Mouse (Mus musculus) limb, embryonic 13.5 days (tissue): ENCODE measurements around the gene Acvr1. TPM values are rescaled to one million over a fixed set of nuclear protein-coding genes. Genes with fewer than 3 reads are reported as not detected.
A peak's percentile ranks its signal among the peaks of the same experiment; 100 is the strongest.

Source experiments
- ATAC-seq: fragments of 200-750 bp; cut with Nextera tagmentation; 2 replicates; pipeline ENCODE4 v1.8.0; 2017; ENCODE audit warnings: low read depth, moderate number of reproducible peaks, moderate TSS enrichment; ENCODE audit not compliant: low FRiP score
- H3K27ac ChIP-seq: fragments of 300-500 bp; sonication (generic); 2 replicates; pipeline ENCODE4 v1.5.1; 2015; ENCODE audit warnings: inconsistent platforms, mild to moderate bottlenecking, moderate library complexity
- H3K27me3 ChIP-seq: fragments of 300-500 bp; sonication (generic); 2 replicates; pipeline ENCODE4 v1.6.1; 2015; ENCODE audit warnings: mild to moderate bottlenecking, inconsistent platforms
- H3K36me3 ChIP-seq: fragments of 300-500 bp; sonication (generic); 2 replicates; pipeline ENCODE4 v1.6.1; 2015; ENCODE audit warnings: inconsistent platforms, mild to moderate bottlenecking, moderate library complexity
- H3K4me1 ChIP-seq: fragments of 300-500 bp; sonication (generic); 2 replicates; pipeline ENCODE4 v1.6.1; 2015; ENCODE audit warnings: inconsistent platforms
- H3K4me2 ChIP-seq: fragments of 300-500 bp; sonication (generic); replicated peaks from 2 replicates; pipeline ENCODE4 v1.6.1; 2015; ENCODE audit warnings: inconsistent platforms, mild to moderate bottlenecking, moderate library complexity
- H3K4me3 ChIP-seq: fragments of 300-500 bp; sonication (generic); 2 replicates; pipeline ENCODE4 v1.5.1; 2015; ENCODE audit warnings: moderate library complexity, mild to moderate bottlenecking, inconsistent platforms
- H3K9ac ChIP-seq: fragments of 300-500 bp; sonication (generic); 2 replicates; pipeline ENCODE4 v1.6.1; 2015; ENCODE audit warnings: mild to moderate bottlenecking, inconsistent platforms
- H3K9me3 ChIP-seq: fragments of 300-500 bp; sonication (generic); 2 replicates; pipeline ENCODE4 v1.6.1; 2016; ENCODE audit warnings: inconsistent platforms
- WGBS: fragments of 180-500 bp; shearing (Covaris S2); methylation state at CpG from one replicate; pipeline ENCODE4 v1.1.7; 2015; 5-methylcytosine and 5-hydroxymethylcytosine counted together
- polyA plus RNA-seq: library from polyadenylated mRNA; unstranded; fragments of >200 nt; fragmentation: Nextera tagmentation; extraction: Ambion mirVana; gene quantifications from 2 replicates; pipeline ENCODE4 v1.2.1, GENCODE M21; 2015

Gene Acvr1
- polyA plus RNA-seq, 1 experiment from 2014 or later = 8.6 TPM

DNA sequence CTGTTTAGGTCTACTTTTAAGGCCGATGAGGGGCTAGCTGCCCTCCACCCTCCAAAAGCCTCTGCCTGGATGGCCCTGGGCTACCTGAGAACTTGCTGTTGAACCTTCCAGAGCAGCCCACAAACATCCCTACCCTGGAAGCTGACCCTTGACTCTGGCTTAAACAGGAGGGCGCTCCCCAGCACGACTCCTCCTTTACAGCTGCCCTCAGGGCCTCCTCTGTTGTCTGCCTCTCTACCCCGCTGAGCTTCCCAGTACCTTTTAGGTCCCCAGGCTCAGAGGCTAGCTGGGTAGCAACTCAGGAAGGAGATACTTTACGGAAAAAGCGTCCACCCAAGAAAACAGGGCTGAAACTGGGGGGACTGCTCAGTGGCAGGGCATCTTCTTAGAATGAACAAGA lies 15.1 kb downstream of the Acvr1 start:
- Histone ChIP-seq H3K4me3 (no peak overlapping the region), H3K4me1 (peaks cover 60% of the 10 kb centered on the region), H3K36me3 (no peaks in the 10 kb centered on the region), H3K27me3 (no peaks in the 10 kb centered on the region), H3K4me2 (no peak overlapping the region), H3K27ac (no peak overlapping the region), H3K9me3 (no peaks in the 10 kb centered on the region), H3K9ac (no peak overlapping the region)
- ATAC-seq = no peak
- 29% methylated on average over 6 of the region's 6 CpGs for WGBS

DNA sequence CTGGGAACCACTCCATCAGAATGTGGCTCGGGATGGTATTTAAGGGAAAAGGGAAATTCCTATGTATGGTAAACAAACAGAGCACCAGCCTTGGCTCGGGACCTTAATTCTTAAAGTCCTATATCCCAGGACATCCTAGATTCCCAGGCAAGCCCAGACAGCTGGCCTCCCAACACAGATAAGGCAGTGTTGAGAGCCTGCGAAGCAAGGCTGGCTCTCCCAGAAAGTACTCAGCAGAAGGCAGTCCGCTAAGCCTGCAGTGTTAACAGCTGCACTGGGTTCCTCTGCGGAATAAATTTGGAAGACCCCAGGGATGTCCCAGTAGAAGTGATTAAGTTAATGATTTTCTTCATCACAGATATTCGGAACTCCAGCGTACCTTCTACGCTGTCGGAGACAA lies 16.5 kb downstream of the Acvr1 start:
- no peak for ATAC-seq
- WGBS = 50% methylated on average over 9 of the region's 9 CpGs
- peaks cover 63% of the 10 kb centered on the region for H3K4me1 ChIP-seq

DNA sequence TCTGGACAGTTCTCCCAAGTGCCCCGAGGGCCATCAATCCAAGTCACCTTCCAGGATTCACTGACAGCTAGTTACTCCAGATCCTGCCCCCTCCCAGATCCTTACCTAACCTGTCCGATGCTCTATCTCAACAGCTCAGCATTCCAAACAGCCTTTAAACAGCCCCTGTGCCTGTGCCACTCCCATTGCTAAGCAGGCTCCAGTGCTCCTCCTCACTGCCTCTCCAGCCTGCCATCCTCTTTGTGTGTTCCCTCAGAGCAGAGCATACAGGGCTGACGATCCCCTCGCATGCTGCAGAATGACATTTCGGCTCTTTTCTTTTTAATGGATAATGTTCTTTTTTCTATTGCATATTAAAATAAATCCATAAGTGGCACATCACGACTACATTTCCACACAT lies 17.0 kb downstream of the Acvr1 start:
- ATAC-seq = no peak
- H3K4me2 ChIP-seq = no peak overlapping the region
- no peak overlapping the region for H3K27ac ChIP-seq
- no peaks in the 10 kb centered on the region for H3K27me3 ChIP-seq
- H3K9ac ChIP-seq = no peak overlapping the region
- H3K4me1 ChIP-seq = peaks cover 62% of the 10 kb centered on the region
- H3K36me3 ChIP-seq = no peaks in the 10 kb centered on the region
- WGBS = 55% methylated on average over 6 of the region's 6 CpGs
- H3K4me3 ChIP-seq = no peak overlapping the region
- no peaks in the 10 kb centered on the region for H3K9me3 ChIP-seq

More for the DNA sequence above, 16.5 kb downstream of the Acvr1 start:
- Histone ChIP-seq H3K4me3 (no peak overlapping the region), H3K27ac (no peak overlapping the region), H3K4me2 (peak overlapping the region; percentile 14; the same call in 1 of the 2 replicates), H3K9ac (no peak overlapping the region), H3K27me3 (no peaks in the 10 kb centered on the region), H3K9me3 (no peaks in the 10 kb centered on the region), H3K36me3 (no peaks in the 10 kb centered on the region)

DNA sequence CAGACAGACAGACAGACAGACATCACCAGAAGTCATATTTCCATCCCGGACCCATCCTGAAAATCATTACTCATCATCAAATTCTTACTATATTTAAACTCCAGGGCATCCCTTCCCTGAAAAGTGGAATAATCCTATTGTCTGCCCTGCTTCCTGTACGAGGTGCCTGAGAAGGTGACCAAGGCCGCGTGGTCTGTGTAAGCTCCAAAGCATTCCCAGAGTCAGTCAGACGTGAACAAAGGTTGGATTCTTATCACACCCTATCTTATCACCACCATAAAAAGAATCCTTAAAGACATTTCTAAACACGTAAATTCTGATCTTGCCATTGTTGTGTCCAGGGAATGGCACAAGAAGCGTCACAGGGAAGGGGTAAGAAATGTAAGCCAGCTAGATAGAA lies 18.0 kb downstream of the Acvr1 start:
- Histone ChIP-seq H3K36me3 (no peaks in the 10 kb centered on the region), H3K9me3 (no peaks in the 10 kb centered on the region), H3K9ac (no peak overlapping the region), H3K27me3 (no peaks in the 10 kb centered on the region), H3K27ac (no peak overlapping the region), H3K4me2 (no peak overlapping the region), H3K4me3 (no peak overlapping the region), H3K4me1 (peaks cover 53% of the 10 kb centered on the region)
- ATAC-seq = no peak
- WGBS = 80% methylated on average over 7 of the region's 7 CpGs

DNA sequence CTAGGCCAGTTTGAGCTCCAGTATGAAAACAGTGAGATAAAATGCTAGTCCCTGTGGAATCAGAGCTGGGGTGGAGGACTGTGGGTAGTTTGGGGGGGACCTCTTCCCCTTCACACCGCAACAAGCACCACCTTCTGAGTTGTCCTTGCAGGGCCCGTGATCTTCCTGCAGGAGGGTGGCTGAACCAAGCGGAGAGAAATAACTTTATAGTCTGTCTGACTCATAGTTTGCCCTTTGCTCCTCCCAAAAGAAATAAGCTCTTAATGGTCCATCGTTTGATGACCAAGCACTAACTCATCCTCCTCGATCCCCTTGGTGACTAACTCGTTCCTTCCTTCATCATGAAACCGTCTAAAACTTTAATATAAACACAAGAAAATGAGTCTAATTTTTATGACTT lies 20.7 kb downstream of the Acvr1 start:
- Histone ChIP-seq H3K9ac (no peak overlapping the region), H3K27ac (no peak overlapping the region), H3K9me3 (no peaks in the 10 kb centered on the region), H3K36me3 (no peaks in the 10 kb centered on the region), H3K4me2 (no peak overlapping the region), H3K27me3 (no peaks in the 10 kb centered on the region), H3K4me3 (no peak overlapping the region), H3K4me1 (peaks cover 28% of the 10 kb centered on the region)
- 87% methylated on average over 7 of the region's 7 CpGs for WGBS
- ATAC-seq = no peak

DNA sequence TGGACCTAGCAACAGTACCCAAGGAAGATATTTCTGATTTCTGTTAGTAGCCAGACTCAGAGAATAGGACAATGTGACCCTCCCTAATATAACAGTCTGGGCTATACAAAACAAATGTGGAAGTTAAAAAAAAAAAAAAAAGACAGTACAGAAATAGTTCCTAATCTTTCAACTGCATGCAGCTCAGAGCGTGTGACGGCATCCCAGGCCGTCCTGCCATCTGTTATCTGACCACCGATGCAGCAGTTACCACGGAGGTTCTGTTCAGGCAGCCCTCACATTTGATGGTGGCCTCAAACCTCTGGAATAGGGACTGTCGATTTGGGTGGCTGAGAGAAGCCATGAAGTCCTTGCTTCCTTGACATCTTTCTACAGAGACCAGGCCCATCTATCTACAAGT lies 22.6 kb downstream of the Acvr1 start:
- WGBS = 88% methylated on average over 6 of the region's 6 CpGs
- Histone ChIP-seq H3K9me3 (no peaks in the 10 kb centered on the region), H3K4me3 (no peak overlapping the region), H3K27me3 (no peaks in the 10 kb centered on the region), H3K4me1 (peaks cover 23% of the 10 kb centered on the region), H3K27ac (no peak overlapping the region), H3K9ac (no peak overlapping the region), H3K36me3 (no peaks in the 10 kb centered on the region), H3K4me2 (no peak overlapping the region)
- ATAC-seq = no peak

DNA sequence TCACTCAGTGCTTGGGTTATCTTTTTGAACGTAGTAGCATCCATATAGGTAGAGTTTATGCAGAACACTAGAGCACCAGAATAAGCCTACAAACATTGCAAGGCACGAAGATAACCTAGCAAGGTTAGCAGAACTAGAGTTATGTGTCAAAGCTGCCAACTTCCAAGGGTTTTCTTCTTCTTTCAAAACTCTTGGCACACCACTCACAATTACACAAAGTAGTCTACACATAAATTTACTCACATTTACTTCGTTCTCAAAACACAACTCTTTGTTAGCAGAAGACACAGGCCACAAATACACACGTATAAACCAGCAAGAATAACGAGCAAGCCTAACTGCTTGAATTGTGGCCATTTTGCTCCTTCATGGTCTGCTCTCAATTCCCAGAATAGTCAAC lies 23.7 kb downstream of the Acvr1 start:
- no peak overlapping the region for H3K9ac ChIP-seq
- 81% methylated on average over 5 of the region's 5 CpGs for WGBS

DNA sequence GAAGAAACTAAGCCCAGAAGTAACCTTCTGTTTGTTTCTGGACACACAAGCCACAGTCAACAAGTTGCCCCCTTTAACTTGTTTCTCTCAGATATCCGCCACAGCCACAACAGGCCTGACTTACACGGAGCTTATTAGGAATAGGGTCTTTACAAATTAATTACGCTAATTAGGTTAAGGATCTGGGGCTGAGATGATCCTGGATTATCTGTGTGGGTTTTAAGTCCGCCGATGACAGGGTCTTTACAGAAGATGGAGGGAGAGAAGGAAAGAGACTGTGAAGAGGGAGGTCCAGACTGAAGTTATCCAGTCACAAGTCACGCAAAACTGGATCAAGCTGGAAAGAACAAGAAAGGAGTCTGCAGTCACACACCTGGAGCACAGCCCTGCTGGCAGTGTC lies 28.8 kb downstream of the Acvr1 start:
- Histone ChIP-seq H3K9ac (no peak overlapping the region), H3K27me3 (no peaks in the 10 kb centered on the region), H3K27ac (no peak overlapping the region), H3K36me3 (peaks cover 10% of the 10 kb centered on the region), H3K4me3 (no peak overlapping the region), H3K4me1 (peaks cover 42% of the 10 kb centered on the region), H3K4me2 (no peak overlapping the region), H3K9me3 (no peaks in the 10 kb centered on the region)
- whole genome bisulfite sequencing = 89% methylated on average over 6 of the region's 6 CpGs
- no peak for ATAC-seq

More for the DNA sequence above, 23.7 kb downstream of the Acvr1 start:
- H3K27ac ChIP-seq = no peak overlapping the region
- no peaks in the 10 kb centered on the region for H3K9me3 ChIP-seq
- no peak overlapping the region for H3K4me3 ChIP-seq
- ATAC-seq = no peak
- no peak overlapping the region for H3K4me2 ChIP-seq
- no peaks in the 10 kb centered on the region for H3K27me3 ChIP-seq
- peaks cover 32% of the 10 kb centered on the region for H3K4me1 ChIP-seq
- H3K36me3 ChIP-seq = no peaks in the 10 kb centered on the region

DNA sequence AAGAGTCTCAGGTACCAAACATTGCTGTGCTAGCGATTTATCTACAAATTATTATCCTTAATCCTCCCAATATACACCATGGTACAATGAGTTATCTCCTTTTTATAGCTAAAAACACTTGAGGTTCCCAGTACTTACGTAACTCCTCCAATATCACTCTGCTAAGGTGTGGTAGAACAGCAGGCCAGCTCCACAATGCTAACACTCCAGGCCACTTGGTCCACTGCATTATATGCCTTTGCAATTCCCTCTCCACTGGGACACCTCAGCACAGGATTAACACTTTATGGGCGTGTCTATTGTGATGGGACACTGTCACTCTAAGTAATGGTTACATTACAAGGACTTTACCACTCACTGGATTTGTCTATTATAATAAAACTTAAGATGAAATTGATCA lies 30.2 kb downstream of the Acvr1 start:
- WGBS = 87% methylated on average over 3 of the region's 3 CpGs
- no peak overlapping the region for H3K27ac ChIP-seq
- peaks cover 10% of the 10 kb centered on the region for H3K36me3 ChIP-seq
- no peak overlapping the region for H3K9ac ChIP-seq
- H3K9me3 ChIP-seq = no peaks in the 10 kb centered on the region
- no peaks in the 10 kb centered on the region for H3K27me3 ChIP-seq
- ATAC-seq = no peak
- H3K4me3 ChIP-seq = no peak overlapping the region
- peaks cover 55% of the 10 kb centered on the region for H3K4me1 ChIP-seq
- H3K4me2 ChIP-seq = no peak overlapping the region

DNA sequence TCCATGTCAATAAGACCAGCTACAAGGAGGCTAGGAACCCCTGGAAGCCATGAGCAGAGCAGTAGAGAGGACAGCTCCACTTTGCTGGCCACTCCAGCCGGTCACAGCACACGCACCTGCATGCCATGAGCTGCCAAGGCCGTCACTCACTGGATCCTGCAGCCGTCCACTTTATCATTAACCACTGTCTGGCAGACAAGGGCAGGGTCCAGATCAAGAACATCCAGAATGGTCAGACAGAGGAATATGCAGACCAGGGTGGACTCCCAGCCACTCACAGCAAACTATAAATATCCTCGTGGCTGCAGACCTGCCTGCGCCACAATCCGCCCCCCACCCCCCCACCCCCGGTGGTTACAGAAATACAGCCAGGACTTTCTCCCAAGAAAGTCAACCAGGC lies 31.7 kb downstream of the Acvr1 start:
- Histone ChIP-seq H3K4me3 (no peak overlapping the region), H3K9me3 (no peaks in the 10 kb centered on the region), H3K9ac (no peak overlapping the region), H3K4me2 (no peak overlapping the region), H3K36me3 (peaks cover 10% of the 10 kb centered on the region), H3K4me1 (peaks cover 64% of the 10 kb centered on the region), H3K27ac (no peak overlapping the region), H3K27me3 (no peaks in the 10 kb centered on the region)
- 84% methylated on average over 8 of the region's 8 CpGs for WGBS
- ATAC-seq = no peak

DNA sequence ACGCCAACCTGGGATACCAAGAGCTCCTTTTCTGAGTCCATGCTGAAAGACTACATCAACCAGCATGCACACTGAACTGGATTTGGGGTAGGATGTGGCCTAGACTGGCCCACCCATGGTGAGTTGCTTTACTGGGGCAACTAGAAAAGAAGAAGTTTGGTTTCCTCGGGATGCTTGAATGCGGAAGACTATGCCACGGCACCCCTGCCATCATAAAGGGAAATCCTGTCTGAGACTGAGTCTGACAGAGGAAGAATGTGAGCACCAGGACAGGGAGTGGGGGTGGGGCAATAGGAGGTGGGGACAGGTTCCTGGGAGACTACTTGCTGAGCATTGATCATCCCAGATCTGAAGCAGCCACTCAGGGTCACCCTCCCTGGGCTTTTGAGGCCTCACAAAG lies 32.6 kb downstream of the Acvr1 start:
- no peak for ATAC-seq
- Histone ChIP-seq H3K36me3 (peaks cover 10% of the 10 kb centered on the region), H3K27me3 (no peaks in the 10 kb centered on the region), H3K27ac (peak overlapping the region; percentile 79), H3K4me1 (peaks cover 67% of the 10 kb centered on the region), H3K9ac (no peak overlapping the region), H3K9me3 (no peaks in the 10 kb centered on the region), H3K4me3 (no peak overlapping the region), H3K4me2 (peak overlapping the region; percentile 44; the same call in 1 of the 2 replicates)
- 71% methylated on average over 4 of the region's 4 CpGs for WGBS

DNA sequence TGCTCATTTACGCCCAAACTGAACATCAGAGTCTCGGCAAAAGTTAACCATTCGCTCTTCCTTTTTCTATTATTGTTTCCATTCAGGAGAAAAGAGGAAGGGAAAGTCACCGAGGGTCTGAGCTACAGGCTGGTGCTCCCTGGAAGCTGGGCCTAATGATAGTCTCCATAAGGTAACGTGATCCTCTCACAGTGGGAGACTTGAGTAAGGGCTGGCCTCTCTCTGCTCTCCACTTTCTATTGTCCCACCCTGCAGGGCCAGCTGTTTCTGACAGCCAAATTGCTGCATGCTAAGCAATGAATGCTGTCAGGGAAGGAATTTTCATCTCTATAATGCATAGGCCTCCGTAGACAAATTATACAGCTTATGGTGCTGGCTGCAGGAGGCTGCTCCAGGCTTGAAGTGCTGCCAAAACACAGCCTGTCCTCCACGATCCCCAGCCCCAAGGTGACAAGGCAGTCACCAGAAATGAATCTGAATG lies 33.4 kb downstream of the Acvr1 start:
- WGBS = 13% methylated on average over 7 of the region's 7 CpGs
- Histone ChIP-seq H3K4me2 (peak overlapping the region; percentile 44), H3K27ac (peak overlapping the region; percentile 79), H3K4me3 (no peak overlapping the region), H3K36me3 (peaks cover 10% of the 10 kb centered on the region), H3K4me1 (peaks cover 62% of the 10 kb centered on the region), H3K9ac (no peak overlapping the region), H3K27me3 (no peaks in the 10 kb centered on the region), H3K9me3 (no peaks in the 10 kb centered on the region)
- ATAC-seq = peak; percentile 82

DNA sequence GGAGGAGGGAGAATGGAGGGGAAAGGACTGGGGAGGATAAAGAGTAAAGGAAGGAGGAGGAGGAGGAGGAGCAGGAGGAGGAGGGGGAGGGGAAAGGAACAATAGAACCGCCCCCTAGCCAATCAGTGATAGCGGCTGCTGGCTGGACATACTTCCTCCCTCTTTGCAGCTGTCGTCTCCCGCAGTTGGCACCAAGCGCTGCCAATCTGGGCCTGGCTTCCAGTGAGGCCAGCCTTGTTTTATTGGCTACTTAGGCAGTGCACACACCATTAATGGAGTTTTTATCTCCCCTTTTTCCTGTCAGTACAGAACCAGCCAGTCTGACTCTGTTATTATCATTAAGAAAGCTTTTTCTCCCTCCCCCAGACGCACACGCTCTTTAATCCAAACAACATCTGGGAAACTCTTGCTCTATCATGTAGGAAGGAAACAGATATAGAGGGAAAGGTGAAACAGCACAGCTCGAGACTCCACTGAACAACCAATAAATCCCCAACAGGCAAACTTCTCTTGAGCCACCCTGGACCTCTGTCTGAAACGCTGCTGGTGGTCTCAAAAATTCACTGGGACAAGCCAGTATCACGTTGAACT lies 34.6 kb downstream of the Acvr1 start:
- Histone ChIP-seq H3K36me3 (peaks cover 6% of the 10 kb centered on the region), H3K4me3 (peak overlapping the region; percentile 9; the same call in 1 of the 2 replicates), H3K27ac (peak overlapping the region; percentile 77), H3K9me3 (no peaks in the 10 kb centered on the region), H3K4me2 (peak overlapping the region; percentile 52), H3K4me1 (peaks cover 64% of the 10 kb centered on the region), H3K27me3 (no peaks in the 10 kb centered on the region), H3K9ac (no peak overlapping the region)
- ATAC-seq = peak; percentile 78
- 6% methylated on average over 10 of the region's 10 CpGs for WGBS
